Comparison of ENCODE assay signal across 20 mouse cellular contexts in genomic region chr12:76452203-76452602, GRCm38 (mm10). TPM values are rescaled to one million over a fixed set of nuclear protein-coding genes. Genes with fewer than 3 reads are reported as not detected.
"Had no signal": no experiment of that assay in that cellular context is flagged by ENCODE, and none has a peak within 500 bp of the region (broad histone marks: within the 10 kb centered on the region; RNA-seq: fewer than 3 reads in every experiment).

No protein-coding gene starts in this region.

- DNase-seq: kidney, postnatal 10 days; kidney, postnatal 36 days; layer of hippocampus, postnatal 36 days; liver, embryonic 13.5 days; lung, adult 2 months; lung, postnatal 14 days; lung, postnatal 4 days; right cerebral cortex, adult 18-20 months; right cerebral cortex, postnatal 14 days; right cerebral cortex, postnatal 4 days; thymus, adult 2 months; thymus, postnatal 14 days; thymus, postnatal 4 days had no signal

- H3K4me1 ChIP-seq: kidney, embryonic 15.5 days; liver, embryonic 13.5 days; midbrain, embryonic 12.5 days; midbrain, embryonic 15.5 days had no signal

- H3K27ac ChIP-seq: kidney, embryonic 15.5 days; left cerebral cortex, adult 2 months; liver, embryonic 13.5 days; midbrain, embryonic 12.5 days; midbrain, embryonic 15.5 days; neural tube, embryonic 13.5 days; stomach, postnatal 0 days had no signal

- H3K9ac ChIP-seq: kidney, embryonic 15.5 days; liver, embryonic 13.5 days; midbrain, embryonic 12.5 days; midbrain, embryonic 15.5 days; neural tube, embryonic 13.5 days had no signal

- H3K4me3 ChIP-seq: kidney, embryonic 15.5 days; left cerebral cortex, adult 2 months; liver, embryonic 13.5 days; midbrain, embryonic 12.5 days; midbrain, embryonic 15.5 days; neural tube, embryonic 13.5 days had no signal

- ATAC-seq: midbrain, embryonic 15.5 days had no signal

- H3K4me2 ChIP-seq: kidney, embryonic 15.5 days; liver, embryonic 13.5 days; midbrain, embryonic 12.5 days; midbrain, embryonic 15.5 days; neural tube, embryonic 13.5 days had no signal

- H3K36me3 ChIP-seq: kidney, embryonic 15.5 days; liver, embryonic 13.5 days; midbrain, embryonic 12.5 days; midbrain, embryonic 15.5 days; neural tube, embryonic 13.5 days had no signal

- H3K9me3 ChIP-seq: kidney, embryonic 15.5 days; liver, embryonic 13.5 days; midbrain, embryonic 12.5 days; midbrain, embryonic 15.5 days; neural tube, embryonic 13.5 days had no signal

- H3K27me3 ChIP-seq: kidney, embryonic 15.5 days; liver, embryonic 13.5 days; midbrain, embryonic 12.5 days; midbrain, embryonic 15.5 days; neural tube, embryonic 13.5 days had no signal

RNA-seq across cellular contexts. Expression of gene Ppp1r36, which starts 34.9 kb away (rescaled TPM):
- polyA plus RNA-seq: liver, adult 2 months; liver, embryonic 13.5 days; thymus, adult 2 months had no signal
